Mouse (Mus musculus) right cerebral cortex, postnatal 14 days (tissue): ENCODE data around the gene Racgap1.

ENCODE experiments used
- DNase-seq: peaks from one replicate; pipeline ENCODE4 v3.0.0; 2022

The Racgap1 gene

GRCm38 (mm10) chr15:99589237-99589636, 62.2 kb downstream of the Racgap1 start:
- no peak for DNase-seq

- no peak for DNase-seq
Observed at GRCm38 (mm10) chr15:99586525-99586924, 64.9 kb downstream of the Racgap1 start.

- DNase-seq: no peak
Observed at GRCm38 (mm10) chr15:99585741-99586140, 65.7 kb downstream of the Racgap1 start.

- DNase-seq: no peak
Observed at GRCm38 (mm10) chr15:99584407-99585202, 66.9 kb downstream of the Racgap1 start.

GRCm38 (mm10) chr15:99583463-99584344, 67.8 kb downstream of the Racgap1 start:
- no peak for DNase-seq

GRCm38 (mm10) chr15:99578802-99579485, 72.5 kb downstream of the Racgap1 start, which contains the start of gene Aqp2:
TSS of gene Aqp2 (plus strand) at chr15:99579055.
- no peak for DNase-seq
